Mouse (Mus musculus) C2C12 (cell line): Measurements from ENCODE around the gene Prss56. TPM values are rescaled to one million over a fixed set of nuclear protein-coding genes. Genes with fewer than 3 reads are reported as not detected.

Experiments
- H3K27me3 ChIP-seq: one replicate; pipeline ENCODE4 v1.6.1; 2011; ENCODE audit not compliant: control insufficient read depth, insufficient read depth, insufficient read length
- H3K36me3 ChIP-seq: one replicate; pipeline ENCODE4 v1.6.1; 2011; ENCODE audit not compliant: control insufficient read depth, insufficient read depth
- H3K4me3 ChIP-seq: one replicate; pipeline ENCODE4 v1.5.1; 2011; ENCODE audit warnings: mild to moderate bottlenecking, control low read depth; ENCODE audit not compliant: poor library complexity, insufficient read depth, severe bottlenecking
- H3K79me2 ChIP-seq: one replicate; pipeline ENCODE4 v1.6.1; 2011; ENCODE audit not compliant: control insufficient read depth, insufficient read depth
- H3K79me3 ChIP-seq: one replicate; pipeline ENCODE4 v1.6.1; 2011; ENCODE audit warnings: low read depth, control low read depth
- H3ac ChIP-seq: one replicate; pipeline ENCODE3; 2011; ENCODE audit warnings: low read depth; ENCODE audit not compliant: control insufficient read depth, insufficient read length
- CEBPB ChIP-seq: IDR thresholded peaks from one replicate; pipeline ENCODE4 v1.6.1; 2011; ENCODE audit warnings: low read depth, mild to moderate bottlenecking, control low read depth, moderate library complexity
- CTCF ChIP-seq: IDR thresholded peaks from one replicate; pipeline ENCODE4 v1.5.1; 2011; ENCODE audit not compliant: control insufficient read depth, insufficient read depth, insufficient read length
- FOSL1 ChIP-seq: IDR thresholded peaks from one replicate; pipeline ENCODE4 v1.8.0; 2011; ENCODE audit warnings: mild to moderate bottlenecking, low read length; ENCODE audit not compliant: poor library complexity, insufficient read depth, severe bottlenecking
- MAX ChIP-seq: IDR thresholded peaks from one replicate; pipeline ENCODE4 v1.6.1; 2011; ENCODE audit warnings: mild to moderate bottlenecking, control low read depth
- MYOD1 ChIP-seq: IDR thresholded peaks from one replicate; pipeline ENCODE4 v1.6.1; 2011; ENCODE audit warnings: low read depth; ENCODE audit not compliant: control insufficient read depth, insufficient read length
- MYOG ChIP-seq: IDR thresholded peaks from one replicate; pipeline ENCODE4 v1.6.1; 2011; ENCODE audit not compliant: control insufficient read depth, insufficient read length; ENCODE audit errors: extremely low read depth
- USF1 ChIP-seq: IDR thresholded peaks from one replicate; pipeline ENCODE4 v1.6.1; 2011; ENCODE audit warnings: low read depth, mild to moderate bottlenecking, control low read depth, moderate library complexity
- polyA plus RNA-seq: library from polyadenylated mRNA; unstranded; fragments of >200 nt; fragmentation: generic; extraction: Trizol; gene quantifications from one replicate; pipeline ENCODE4 v1.2.1, GENCODE M21; 2012; ENCODE audit warnings: missing spikeins

Gene Prss56
- polyA plus RNA-seq, 1 experiment, result 0.07 TPM

- Histone ChIP-seq H3K79me3 (no peaks in the 10 kb centered on the region), H3K27me3 (no peaks in the 10 kb centered on the region), H3K36me3 (no peaks in the 10 kb centered on the region), H3K4me3 (no peak overlapping the region), H3ac (peak overlapping the region; percentile 77), H3K79me2 (no peaks in the 10 kb centered on the region)
- TF ChIP-seq USF1 (no peak), FOSL1 (no peak), CEBPB (no peak), MYOD1 (no peak), MYOG (no peak)
Observed at GRCm38 (mm10) chr1:87186261-87187036, 3.3 kb downstream of the Prss56 start.

- Histone ChIP-seq H3K36me3 (no peaks in the 10 kb centered on the region), H3K79me3 (no peaks in the 10 kb centered on the region), H3K79me2 (no peaks in the 10 kb centered on the region), H3K27me3 (no peaks in the 10 kb centered on the region), H3K4me3 (no peak overlapping the region), H3ac (peak overlapping the region; percentile 77)
- TF ChIP-seq CTCF, result peak; percentile 70
- no peak for TF ChIP-seq USF1
- no peak for TF ChIP-seq MAX
- no peak for TF ChIP-seq MYOD1
- TF ChIP-seq FOSL1, result no peak
Observed at GRCm38 (mm10) chr1:87187037-87187355, 3.9 kb downstream of the Prss56 start.

- H3K36me3 ChIP-seq, result no peaks in the 10 kb centered on the region
- H3ac ChIP-seq, result no peak within 1 kb of the TSS
- no peaks in the 10 kb centered on the region for H3K79me3 ChIP-seq
- H3K79me2 ChIP-seq, result no peaks in the 10 kb centered on the region
- no peak within 1 kb of the TSS for H3K4me3 ChIP-seq
- TF ChIP-seq CTCF, result no peak
- TF ChIP-seq MYOG, result no peak
- TF ChIP-seq FOSL1, result no peak
- TF ChIP-seq CEBPB, result peak; percentile 60
- no peak for TF ChIP-seq MAX
- TF ChIP-seq USF1, result no peak
- peak; percentile 94 for TF ChIP-seq MYOD1
- no peaks in the 10 kb centered on the region for H3K27me3 ChIP-seq
Observed at GRCm38 (mm10) chr1:87190429-87190828, 7.3 kb downstream of the Prss56 start, which contains the start of gene Chrnd. Chrnd (plus strand) TSS chr1:87190607.

- Histone ChIP-seq H3K79me2 (no peaks in the 10 kb centered on the region), H3ac (no peak overlapping the region), H3K27me3 (no peaks in the 10 kb centered on the region), H3K36me3 (no peaks in the 10 kb centered on the region), H3K4me3 (no peak overlapping the region), H3K79me3 (no peaks in the 10 kb centered on the region)
- TF ChIP-seq MAX (no peak), USF1 (no peak), CEBPB (no peak), CTCF (no peak), FOSL1 (no peak), MYOG (no peak), MYOD1 (no peak)
Observed at GRCm38 (mm10) chr1:87197296-87197695, 14.2 kb downstream of the Prss56 start.

GRCm38 (mm10) chr1:87198119-87199065 is 15.3 kb downstream of the Prss56 start:
- TF ChIP-seq MAX (no peak), CTCF (no peak), MYOD1 (no peak), CEBPB (no peak), MYOG (no peak), FOSL1 (no peak), USF1 (no peak)
- Histone ChIP-seq H3K79me2 (no peaks in the 10 kb centered on the region), H3K4me3 (no peak overlapping the region), H3K36me3 (no peaks in the 10 kb centered on the region), H3ac (no peak overlapping the region), H3K27me3 (no peaks in the 10 kb centered on the region), H3K79me3 (no peaks in the 10 kb centered on the region)

- no peak overlapping the region for H3ac ChIP-seq
- H3K79me3 ChIP-seq, result no peaks in the 10 kb centered on the region
- no peaks in the 10 kb centered on the region for H3K79me2 ChIP-seq
- no peak for TF ChIP-seq CEBPB
- TF ChIP-seq MYOD1, result no peak
- no peak for TF ChIP-seq USF1
- no peak for TF ChIP-seq MAX
- TF ChIP-seq MYOG, result no peak
- TF ChIP-seq FOSL1, result no peak
- no peak for TF ChIP-seq CTCF
- H3K27me3 ChIP-seq, result no peaks in the 10 kb centered on the region
- H3K4me3 ChIP-seq, result no peak overlapping the region
- no peaks in the 10 kb centered on the region for H3K36me3 ChIP-seq
Observed at GRCm38 (mm10) chr1:87200811-87201210, 17.7 kb downstream of the Prss56 start.
